Mouse (Mus musculus): Measurements from ENCODE around the gene Gucy2g.

DNA sequence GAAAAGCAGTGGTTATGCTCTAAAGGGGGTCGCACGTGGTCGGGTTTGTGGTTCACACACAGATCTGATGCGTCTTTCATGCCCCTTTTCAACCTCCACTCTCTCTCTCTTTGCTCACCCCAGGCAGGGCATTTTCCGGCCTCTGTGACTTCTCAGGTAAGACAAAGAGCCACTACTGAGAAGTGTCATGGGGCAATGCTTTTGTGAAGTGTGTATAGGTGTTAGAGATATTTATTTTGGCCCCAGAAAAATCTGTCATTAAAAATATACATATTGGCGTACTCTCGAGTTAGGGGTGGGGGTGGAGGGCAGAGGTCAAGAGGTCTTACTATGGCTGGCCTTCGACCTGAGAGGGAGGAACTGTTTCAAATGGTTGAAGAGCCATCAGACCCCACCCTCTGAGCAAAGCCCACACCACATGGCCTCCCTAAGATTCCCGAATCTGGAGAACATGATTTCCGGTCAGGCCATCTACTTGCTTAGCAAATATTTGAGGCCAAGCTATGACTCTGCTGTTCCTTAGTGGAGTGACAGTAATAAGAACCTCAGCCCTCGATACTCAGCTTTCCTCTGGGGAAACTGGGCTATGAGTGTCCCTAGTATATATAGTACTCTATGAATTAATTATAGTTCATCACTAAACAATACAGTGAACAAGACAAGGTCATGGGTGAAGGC lies 47.2 kb downstream of the Gucy2g start:
- TF ChIP-seq TAL1 (IDR thresholded peaks at IDR 0.05; ENCODE audit: low read length), result no peak
- no peak for TF ChIP-seq GATA1 (IDR thresholded peaks at IDR 0.05; ENCODE audit: low read length)

All from erythroblast, embryonic 14.5 days (primary cell).